Mouse (Mus musculus) limb, embryonic 11.5 days (tissue): ENCODE results near the gene Shank2. TPM values are rescaled to one million over a fixed set of nuclear protein-coding genes. Genes with fewer than 3 reads are reported as not detected.

Experiments used
- ATAC-seq: fragments of 200-750 bp; cut with Nextera tagmentation; 2 replicates; pipeline ENCODE4 v1.8.0; 2017; ENCODE audit warnings: low read depth; ENCODE audit not compliant: insufficient number of reproducible peaks, low FRiP score, low TSS enrichment
- DNase-seq: peaks from one replicate; pipeline ENCODE4 v3.0.0-alpha.2; 2015; ENCODE audit warnings: low spot score
- H3K27ac ChIP-seq: fragments of 300-500 bp; sonication (generic); replicated peaks from 2 replicates; pipeline ENCODE4 v1.5.1; 2014; ENCODE audit warnings: low read depth, mild to moderate bottlenecking, low read length
- H3K27me3 ChIP-seq: fragments of 300-500 bp; sonication (generic); 2 replicates; pipeline ENCODE4 v1.6.1; 2014; ENCODE audit warnings: mild to moderate bottlenecking, low read length, mixed read lengths; ENCODE audit not compliant: control insufficient read depth, insufficient read depth
- H3K36me3 ChIP-seq: fragments of 300-500 bp; sonication (generic); 2 replicates; pipeline ENCODE4 v1.6.1; 2014; ENCODE audit warnings: mild to moderate bottlenecking, low read length, moderate library complexity, mixed read lengths; ENCODE audit not compliant: control insufficient read depth, insufficient read depth
- H3K4me1 ChIP-seq: fragments of 300-500 bp; sonication (generic); 2 replicates; pipeline ENCODE4 v1.6.1; 2014; ENCODE audit warnings: low read length, mixed read lengths; ENCODE audit not compliant: control insufficient read depth, insufficient read depth
- H3K4me2 ChIP-seq: fragments of 300-500 bp; sonication (generic); 2 replicates; pipeline ENCODE4 v1.6.1; 2014; ENCODE audit warnings: low read depth, mild to moderate bottlenecking, moderate library complexity; ENCODE audit not compliant: severe bottlenecking
- H3K4me3 ChIP-seq: fragments of 300-500 bp; sonication (generic); 2 replicates; pipeline ENCODE4 v1.5.1; 2014; ENCODE audit warnings: low read depth, low read length
- H3K9ac ChIP-seq: fragments of 300-500 bp; sonication (generic); 2 replicates; pipeline ENCODE4 v1.6.1; 2014; ENCODE audit warnings: mild to moderate bottlenecking, low read length
- H3K9me3 ChIP-seq: fragments of 300-500 bp; sonication (generic); 2 replicates; pipeline ENCODE4 v1.6.1; 2016; ENCODE audit warnings: low read length; ENCODE audit not compliant: control insufficient read depth
- WGBS: fragments of 180-500 bp; shearing (Covaris S2); extraction: QIAGEN DNeasy Blood & Tissue Kit; methylation state at CpG from one replicate; pipeline ENCODE4 v1.1.7; 2014; 5-methylcytosine and 5-hydroxymethylcytosine counted together
- polyA plus RNA-seq: library from polyadenylated mRNA; unstranded; fragments of >200 nt; fragmentation: Nextera tagmentation; extraction: Ambion mirVana; gene quantifications from 2 replicates; pipeline ENCODE4 v1.2.1, GENCODE M21; 2014

Gene Shank2
- 0.51 and 0.68 TPM in 2 replicates for polyA plus RNA-seq

DNA sequence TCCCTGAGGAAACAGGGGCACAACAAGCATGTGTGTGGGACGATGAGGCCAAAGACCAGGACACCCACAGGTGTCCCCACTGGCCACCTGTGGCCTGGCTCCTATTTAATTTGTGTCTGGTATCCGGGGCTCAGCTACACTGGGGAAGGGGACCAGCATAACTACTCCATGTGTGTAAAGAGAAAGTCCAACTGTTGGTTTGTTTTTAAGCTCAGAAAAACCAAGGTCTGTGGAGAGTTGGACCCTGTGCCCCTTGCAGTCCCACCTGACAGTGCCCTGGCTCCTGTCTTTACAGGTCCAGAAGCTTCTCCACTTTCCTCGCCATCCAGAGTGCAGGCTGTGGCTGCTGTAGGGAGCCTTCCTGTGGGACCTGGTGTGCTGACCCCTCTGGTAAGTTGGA, at the start of gene Shank2:
Shank2 (plus strand) TSS at position 301 of the 400 bp plus-strand sequence.
- Histone ChIP-seq H3K36me3 (no peaks in the 10 kb centered on the region), H3K9me3 (0 out of 2 replicates have a peak, but pooled peaks cover 3% of the 10 kb centered on the region), H3K27me3 (no peaks in the 10 kb centered on the region), H3K27ac (no peak within 1 kb of the TSS), H3K4me3 (no peak within 1 kb of the TSS), H3K9ac (no peak within 1 kb of the TSS), H3K4me2 (no peak within 1 kb of the TSS), H3K4me1 (no peaks in the 10 kb centered on the region)
- 76% methylated on average over 3 of the region's 3 CpGs for WGBS
- DNase-seq (no peak), ATAC-seq (no peak)

DNA sequence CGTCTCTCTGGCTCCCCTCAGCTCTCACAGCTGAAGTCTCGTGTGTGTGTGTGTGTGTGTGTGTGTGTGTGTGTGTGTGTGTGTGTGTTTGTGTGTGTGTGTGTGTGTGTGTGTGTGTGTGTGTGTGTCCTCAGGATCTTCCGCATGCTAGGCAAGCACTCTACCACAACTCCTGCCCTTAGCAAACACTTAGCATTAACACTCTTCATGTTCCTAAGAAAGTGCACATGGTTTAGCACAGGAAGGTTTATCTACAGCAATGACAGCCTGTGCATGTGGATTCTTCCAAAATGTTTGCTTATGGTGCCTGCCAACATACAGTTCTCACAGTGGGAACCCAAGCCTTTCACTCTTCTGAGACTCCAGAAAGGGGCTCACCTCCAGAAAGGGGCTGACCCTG, 49.6 kb upstream of the Shank2 start:
- no peak for DNase-seq
- H3K27ac ChIP-seq = no peak overlapping the region
- no peak overlapping the region for H3K4me2 ChIP-seq
- no peak for ATAC-seq
- no peaks in the 10 kb centered on the region for H3K27me3 ChIP-seq
- no peak overlapping the region for H3K4me3 ChIP-seq
- H3K9ac ChIP-seq = no peak overlapping the region
- H3K36me3 ChIP-seq = no peaks in the 10 kb centered on the region
- H3K4me1 ChIP-seq = no peaks in the 10 kb centered on the region
- WGBS = 88% methylated on average over 3 of the region's 3 CpGs
- no peaks in the 10 kb centered on the region for H3K9me3 ChIP-seq

DNA sequence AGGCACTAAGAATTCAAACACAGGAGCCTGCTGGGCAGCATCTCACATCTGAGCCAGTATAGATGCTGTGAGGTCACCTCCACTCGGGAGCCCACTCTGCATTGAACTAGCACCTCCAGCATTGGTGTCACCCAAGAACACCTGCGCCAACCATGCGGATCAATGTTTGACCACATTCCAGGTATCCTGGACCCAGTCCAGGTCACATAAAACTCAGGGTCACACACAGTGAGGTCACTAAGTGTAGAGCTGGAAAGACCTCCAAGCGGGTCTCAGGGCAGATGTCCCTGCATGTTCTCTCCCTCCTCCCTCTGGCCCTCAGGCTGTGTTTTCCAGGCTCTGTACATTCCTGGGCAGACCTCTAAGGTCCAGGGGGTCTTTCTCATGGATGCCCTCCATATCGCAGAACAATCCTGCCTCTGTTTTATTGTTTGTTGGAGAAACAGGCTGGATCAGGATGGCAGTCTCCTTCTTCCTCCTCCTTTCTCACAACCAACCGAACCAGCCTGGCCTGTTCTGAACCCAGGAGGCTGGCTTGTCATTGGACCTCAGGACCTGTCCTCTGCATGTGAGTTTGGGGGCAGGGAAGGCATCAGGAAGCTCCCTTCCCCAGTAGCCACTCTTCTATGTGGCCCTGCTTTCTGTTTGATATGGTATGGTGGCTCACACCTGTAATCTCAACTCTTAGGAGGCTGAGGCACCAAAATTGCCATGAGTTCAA, 45.0 kb upstream of the Shank2 start:
- Histone ChIP-seq H3K4me3 (no peak overlapping the region), H3K9ac (no peak overlapping the region), H3K36me3 (no peaks in the 10 kb centered on the region), H3K4me1 (no peaks in the 10 kb centered on the region), H3K4me2 (no peak overlapping the region), H3K27ac (no peak overlapping the region), H3K9me3 (no peaks in the 10 kb centered on the region), H3K27me3 (no peaks in the 10 kb centered on the region)
- WGBS = 78% methylated on average over 6 of the region's 6 CpGs
- ATAC-seq (no peak), DNase-seq (no peak)

DNA sequence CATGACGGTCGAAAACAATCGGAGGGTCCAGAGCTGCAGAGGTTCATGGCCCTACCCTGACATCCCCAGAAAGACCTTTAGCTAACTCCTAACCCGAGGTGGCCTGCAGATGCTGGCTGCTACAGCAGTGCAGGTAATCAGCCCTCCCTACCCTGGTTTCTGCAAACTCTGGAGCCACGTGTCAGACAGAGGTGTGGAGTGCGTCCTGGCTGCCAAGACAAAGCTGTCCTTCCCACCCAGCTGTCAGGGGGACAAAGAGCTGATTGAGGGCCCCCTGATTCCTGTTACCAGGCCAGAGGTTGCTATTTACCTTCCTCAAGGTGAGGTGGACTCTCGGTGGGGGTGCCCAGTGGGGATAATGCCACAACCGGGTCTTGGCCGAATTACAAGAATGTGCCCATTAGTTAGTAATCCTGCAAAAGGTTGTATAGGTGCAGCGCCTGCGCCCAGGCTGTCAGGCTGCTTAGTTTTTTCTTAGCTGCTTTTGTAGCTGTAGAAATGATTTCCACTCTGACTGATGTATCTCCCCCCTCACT, 43.6 kb upstream of the Shank2 start:
- no peak overlapping the region for H3K9ac ChIP-seq
- H3K27me3 ChIP-seq = no peaks in the 10 kb centered on the region
- ATAC-seq (no peak), DNase-seq (no peak)
- H3K4me1 ChIP-seq = no peaks in the 10 kb centered on the region
- no peak overlapping the region for H3K4me2 ChIP-seq
- WGBS = 68% methylated on average over 11 of the region's 11 CpGs
- no peak overlapping the region for H3K4me3 ChIP-seq
- H3K9me3 ChIP-seq = no peaks in the 10 kb centered on the region
- no peaks in the 10 kb centered on the region for H3K36me3 ChIP-seq
- no peak overlapping the region for H3K27ac ChIP-seq

DNA sequence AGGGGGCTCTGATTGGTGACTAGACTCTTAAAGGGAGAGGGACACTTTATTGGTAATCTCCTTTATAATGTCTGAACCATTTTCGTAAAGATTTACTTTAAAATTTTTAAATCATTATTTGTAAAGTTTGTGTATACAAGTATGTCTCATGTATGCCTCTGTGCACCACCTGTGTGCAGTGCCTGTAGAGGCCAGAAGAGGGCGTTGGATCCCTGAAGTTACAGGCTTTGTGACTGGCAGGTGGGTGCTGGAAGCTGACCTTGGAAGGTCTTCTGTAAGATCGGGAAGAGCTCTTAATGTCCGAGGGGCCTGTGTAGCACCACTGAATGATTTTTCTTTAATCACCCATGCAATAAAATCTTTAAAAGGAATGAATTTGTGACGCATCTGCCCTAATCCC, 37.9 kb upstream of the Shank2 start:
- H3K4me3 ChIP-seq = no peak overlapping the region
- no peaks in the 10 kb centered on the region for H3K27me3 ChIP-seq
- H3K9ac ChIP-seq = no peak overlapping the region
- 84% methylated on average over 5 of the region's 5 CpGs for WGBS
- no peak for DNase-seq
- no peak for ATAC-seq
- no peaks in the 10 kb centered on the region for H3K9me3 ChIP-seq
- no peak overlapping the region for H3K4me2 ChIP-seq
- H3K27ac ChIP-seq = no peak overlapping the region
- no peaks in the 10 kb centered on the region for H3K36me3 ChIP-seq
- no peaks in the 10 kb centered on the region for H3K4me1 ChIP-seq

DNA sequence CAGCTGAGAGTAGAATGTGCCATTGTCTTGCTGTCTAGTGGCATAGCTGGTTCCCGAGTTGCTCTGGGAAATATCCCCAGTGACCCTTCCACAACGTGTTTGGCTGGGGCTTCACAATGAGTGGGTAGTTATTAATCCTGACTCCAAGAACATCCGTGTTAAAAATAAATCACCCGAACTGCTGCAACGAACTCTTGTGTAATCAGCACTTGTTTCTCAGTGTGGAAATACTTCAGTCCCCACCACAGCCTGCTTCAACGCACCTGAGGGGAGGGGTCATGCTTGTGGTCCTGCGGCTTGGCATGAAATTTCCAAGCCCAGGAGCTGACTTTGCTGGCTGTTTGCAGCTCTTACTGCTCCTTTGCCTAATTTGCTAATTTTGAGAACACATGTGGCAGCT, 35.1 kb upstream of the Shank2 start:
- DNase-seq = no peak
- no peak for ATAC-seq
- Histone ChIP-seq H3K27me3 (no peaks in the 10 kb centered on the region), H3K36me3 (no peaks in the 10 kb centered on the region), H3K4me1 (no peaks in the 10 kb centered on the region), H3K4me3 (no peak overlapping the region), H3K4me2 (no peak overlapping the region), H3K27ac (no peak overlapping the region), H3K9me3 (no peaks in the 10 kb centered on the region), H3K9ac (no peak overlapping the region)
- WGBS = 81% methylated on average over 7 of the region's 7 CpGs

DNA sequence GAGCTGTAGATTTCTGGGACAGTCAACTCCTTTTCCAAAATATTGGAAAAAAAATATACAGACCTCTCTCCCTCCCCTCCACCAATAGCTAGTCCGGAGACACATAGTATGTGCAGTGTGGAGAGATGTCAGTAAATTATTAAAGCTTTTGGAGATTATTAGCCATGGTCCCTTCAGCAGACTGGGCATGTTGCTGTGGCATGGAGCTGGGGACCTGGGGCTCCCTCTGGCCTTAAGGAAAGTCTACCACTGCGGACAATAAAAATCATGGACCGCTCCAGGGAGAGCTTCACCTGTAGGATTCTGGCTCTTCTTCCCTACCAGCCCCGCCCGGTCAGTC, 24.3 kb upstream of the Shank2 start:
- DNase-seq = no peak
- Histone ChIP-seq H3K4me2 (peak overlapping the region; percentile 88; the same call in 1 of the 2 replicates), H3K9ac (no peak overlapping the region), H3K27me3 (peaks cover 54% of the 10 kb centered on the region), H3K27ac (no peak overlapping the region), H3K4me3 (peak overlapping the region; percentile 42), H3K36me3 (no peaks in the 10 kb centered on the region), H3K9me3 (no peaks in the 10 kb centered on the region), H3K4me1 (peaks cover 12% of the 10 kb centered on the region; the same call in 1 of the 2 replicates)
- ATAC-seq = peak; percentile 3; the same call in 1 of the 2 replicates
- 19% methylated on average over 5 of the region's 5 CpGs for WGBS

DNA sequence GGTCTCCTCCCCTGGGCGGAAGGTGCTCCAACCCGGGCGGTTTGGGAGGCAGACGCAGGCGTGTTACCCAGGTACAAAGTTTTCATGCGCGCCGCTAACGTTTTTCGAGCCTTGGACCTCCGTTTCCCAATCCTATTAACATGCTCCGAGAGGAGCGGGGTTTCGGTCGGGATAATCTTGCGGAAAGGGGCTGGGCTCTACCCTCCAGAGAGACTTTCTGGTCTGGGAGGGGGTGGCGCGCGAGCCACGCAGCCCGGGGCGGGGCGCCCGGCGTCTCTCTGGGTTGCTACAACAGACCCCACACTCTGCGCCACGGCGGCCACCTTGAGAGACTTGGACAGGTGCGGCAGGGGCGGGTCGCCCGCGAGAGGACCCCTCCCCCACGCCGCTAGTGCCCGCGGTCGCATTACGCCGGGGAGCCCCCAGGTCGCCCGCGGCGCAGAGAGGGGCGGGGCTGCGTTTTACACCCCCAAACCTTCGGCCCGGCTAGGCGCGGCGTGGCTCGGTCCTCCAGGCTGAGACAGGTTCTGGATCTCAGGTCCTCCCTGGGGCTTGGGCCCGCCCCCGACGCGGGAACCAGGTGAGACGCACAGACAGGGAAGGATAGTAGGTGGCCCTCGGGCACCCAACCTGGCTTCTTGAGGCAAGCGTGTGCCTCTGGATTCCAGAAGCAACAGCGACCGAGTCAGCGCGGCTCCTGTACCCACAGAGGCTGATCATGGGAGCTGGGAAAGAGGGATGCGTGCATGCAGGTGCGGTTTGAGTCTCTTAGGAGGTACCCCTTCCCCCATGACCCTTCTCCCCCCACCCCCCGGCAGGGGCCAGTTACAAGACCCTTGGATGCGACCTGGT, 23.7 kb upstream of the Shank2 start:
- Histone ChIP-seq H3K27me3 (peaks cover 54% of the 10 kb centered on the region), H3K4me1 (peaks cover 12% of the 10 kb centered on the region; the same call in 1 of the 2 replicates), H3K4me2 (peak overlapping the region; percentile 88), H3K9ac (no peak overlapping the region), H3K27ac (no peak overlapping the region), H3K36me3 (no peaks in the 10 kb centered on the region), H3K4me3 (peak overlapping the region; percentile 42), H3K9me3 (no peaks in the 10 kb centered on the region)
- DNase-seq (peak; percentile 52), ATAC-seq (peak; percentile 45)
- WGBS = under 1% methylated on average over 65 of the region's 67 CpGs
